Mouse (Mus musculus): ENCODE measurements at regions not wholly inside any gene's neighbourhood (a gene's known extent, or its start where the extent isn't known, plus 50 kb on each side); places are given as distances from the start of the nearest gene placed in this dataset.

DNA sequence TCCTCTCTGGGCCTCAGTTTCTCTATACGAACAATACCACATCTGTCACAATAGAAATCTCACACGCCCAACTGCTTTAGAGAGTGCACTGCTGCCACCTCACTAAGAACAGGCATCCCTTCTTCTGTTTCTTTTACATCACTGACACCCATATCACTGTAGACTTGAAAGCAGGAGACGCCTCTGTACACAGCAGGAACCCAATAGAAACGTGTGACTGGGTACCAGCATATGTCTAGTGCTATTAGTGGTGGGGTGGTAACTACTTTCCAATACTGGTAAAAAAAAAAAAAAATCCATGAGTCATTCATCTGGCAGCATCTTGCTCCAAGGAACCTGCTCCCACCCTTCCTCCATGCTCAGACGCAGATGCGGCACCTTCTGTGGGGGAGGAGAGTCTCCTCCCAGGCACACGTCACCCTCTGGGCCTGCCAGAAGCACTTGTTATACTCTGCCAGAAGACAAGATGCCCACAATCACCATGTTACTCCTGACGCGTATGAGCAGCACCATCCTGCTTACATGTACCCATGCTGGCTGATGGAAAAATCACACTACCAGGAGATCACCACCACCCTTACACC is 151.3 kb upstream of the Plxna4 start:
- WGBS, result 86% methylated on average over 9 of the region's 9 CpGs
- no peaks in the 10 kb centered on the region for H3K4me1 ChIP-seq (ENCODE audit: control insufficient read depth, insufficient read depth, low read length)
- no peak overlapping the region for H3K9ac ChIP-seq (ENCODE audit: low read length)
- ATAC-seq (ENCODE audit: insufficient number of reproducible peaks, low FRiP score, low TSS enrichment, low read depth), result no peak
- no peaks in the 10 kb centered on the region for H3K36me3 ChIP-seq (ENCODE audit: control insufficient read depth, insufficient read depth, low read length)
- H3K9me3 ChIP-seq (ENCODE audit: control insufficient read depth, low read length), result no peaks in the 10 kb centered on the region
- no peak for DNase-seq (ENCODE audit: low spot score)
- H3K27me3 ChIP-seq (ENCODE audit: control insufficient read depth, insufficient read depth, low read length), result no peaks in the 10 kb centered on the region
- H3K4me3 ChIP-seq (ENCODE audit: low read depth, low read length), result no peak overlapping the region
- no peak overlapping the region for H3K27ac ChIP-seq (replicated peaks; ENCODE audit: low read depth, low read length)
- H3K4me2 ChIP-seq (ENCODE audit: low read depth, severe bottlenecking), result no peak overlapping the region

DNA sequence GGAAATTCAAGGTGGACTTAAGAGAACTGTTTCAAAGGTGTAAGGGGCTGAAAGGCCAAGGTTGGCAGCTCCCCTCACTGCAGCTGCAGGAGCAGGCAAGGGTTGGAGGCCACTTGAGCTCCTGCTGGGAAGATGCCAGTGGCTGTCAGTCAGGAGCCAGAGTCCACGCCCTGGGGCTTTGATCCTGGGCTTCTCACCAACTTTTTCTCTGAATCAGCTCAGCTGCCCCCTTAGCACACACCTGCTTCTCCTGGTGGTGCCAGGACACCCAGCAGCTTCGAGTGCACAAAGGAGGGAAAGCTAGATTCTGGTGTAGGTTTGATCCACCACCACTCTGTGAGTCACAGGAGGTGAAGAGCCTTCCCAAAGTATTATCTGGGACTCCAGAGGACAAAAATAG is 140.7 kb upstream of the Plxna4 start:
- DNase-seq (ENCODE audit: low spot score) (no peak), ATAC-seq (ENCODE audit: insufficient number of reproducible peaks, low FRiP score, low TSS enrichment, low read depth) (no peak)
- no peak overlapping the region for H3K9ac ChIP-seq (ENCODE audit: low read length)
- no peak overlapping the region for H3K27ac ChIP-seq (replicated peaks; ENCODE audit: low read depth, low read length)
- WGBS, result 30% methylated on average over 2 of the region's 2 CpGs
- H3K9me3 ChIP-seq (ENCODE audit: control insufficient read depth, low read length), result no peaks in the 10 kb centered on the region
- H3K36me3 ChIP-seq (ENCODE audit: control insufficient read depth, insufficient read depth, low read length), result no peaks in the 10 kb centered on the region
- H3K4me1 ChIP-seq (ENCODE audit: control insufficient read depth, insufficient read depth, low read length), result no peaks in the 10 kb centered on the region
- H3K4me2 ChIP-seq (ENCODE audit: low read depth, severe bottlenecking), result no peak overlapping the region
- H3K27me3 ChIP-seq (ENCODE audit: control insufficient read depth, insufficient read depth, low read length), result no peaks in the 10 kb centered on the region
- H3K4me3 ChIP-seq (ENCODE audit: low read depth, low read length), result no peak overlapping the region

DNA sequence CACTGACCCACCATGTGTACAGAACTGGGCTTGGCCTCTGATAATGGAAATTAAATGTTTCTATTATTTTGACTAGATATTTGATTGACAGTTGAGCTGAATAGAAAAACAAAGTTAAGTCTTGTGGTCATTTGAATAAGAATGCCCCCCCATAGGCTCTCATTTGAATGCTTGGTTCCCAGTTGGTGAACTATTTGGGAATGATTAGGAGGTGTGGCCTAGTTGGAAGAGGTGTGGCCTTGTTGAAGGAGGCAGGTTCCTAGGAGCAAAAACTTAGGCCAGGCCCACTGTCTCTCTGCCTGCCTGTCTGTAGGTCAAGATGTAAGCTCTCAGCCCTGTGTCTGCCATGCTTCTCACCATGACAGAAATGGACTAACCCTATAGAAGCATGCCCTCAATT is 138.6 kb upstream of the Plxna4 start:
- no peak for ATAC-seq (ENCODE audit: insufficient number of reproducible peaks, low FRiP score, low TSS enrichment, low read depth)

DNA sequence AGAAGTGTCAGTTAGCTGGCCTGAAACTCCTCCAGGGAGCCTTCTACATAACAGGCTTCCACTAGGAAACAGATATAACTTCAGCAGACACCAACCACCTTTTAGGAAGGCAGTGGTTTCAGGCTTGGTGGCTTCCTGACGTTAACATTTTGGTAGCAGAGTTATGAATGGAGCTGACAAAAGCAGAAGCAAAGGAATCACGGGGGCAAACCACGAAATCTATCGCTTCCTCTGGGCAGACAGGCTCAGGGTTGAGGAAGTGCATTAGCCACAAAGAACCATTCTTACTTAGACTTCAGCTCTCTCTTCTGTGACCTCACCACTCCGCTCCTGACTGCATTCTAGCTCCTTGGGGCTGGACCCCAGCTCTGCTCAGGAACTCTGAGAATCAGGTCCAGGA is 129.9 kb upstream of the Plxna4 start:
- no peak for ATAC-seq (ENCODE audit: insufficient number of reproducible peaks, low FRiP score, low TSS enrichment, low read depth)
- Histone ChIP-seq H3K4me1 (ENCODE audit: control insufficient read depth, insufficient read depth, low read length) (no peaks in the 10 kb centered on the region), H3K36me3 (ENCODE audit: control insufficient read depth, insufficient read depth, low read length) (no peaks in the 10 kb centered on the region), H3K4me2 (ENCODE audit: low read depth, severe bottlenecking) (no peak overlapping the region), H3K4me3 (ENCODE audit: low read depth, low read length) (no peak overlapping the region), H3K9me3 (ENCODE audit: control insufficient read depth, low read length) (no peaks in the 10 kb centered on the region), H3K27me3 (ENCODE audit: control insufficient read depth, insufficient read depth, low read length) (no peaks in the 10 kb centered on the region), H3K27ac (replicated peaks; ENCODE audit: low read depth, low read length) (no peak overlapping the region), H3K9ac (ENCODE audit: low read length) (no peak overlapping the region)
- 85% methylated on average over 5 of the region's 5 CpGs for WGBS
- no peak for DNase-seq (ENCODE audit: low spot score)

More for the DNA sequence above, 138.6 kb upstream of the Plxna4 start:
- Histone ChIP-seq H3K27me3 (ENCODE audit: control insufficient read depth, insufficient read depth, low read length) (no peaks in the 10 kb centered on the region), H3K4me2 (ENCODE audit: low read depth, severe bottlenecking) (no peak overlapping the region), H3K27ac (replicated peaks; ENCODE audit: low read depth, low read length) (no peak overlapping the region), H3K9ac (ENCODE audit: low read length) (no peak overlapping the region), H3K36me3 (ENCODE audit: control insufficient read depth, insufficient read depth, low read length) (no peaks in the 10 kb centered on the region), H3K4me1 (ENCODE audit: control insufficient read depth, insufficient read depth, low read length) (no peaks in the 10 kb centered on the region), H3K4me3 (ENCODE audit: low read depth, low read length) (no peak overlapping the region), H3K9me3 (ENCODE audit: control insufficient read depth, low read length) (no peaks in the 10 kb centered on the region)
- no peak for DNase-seq (ENCODE audit: low spot score)

DNA sequence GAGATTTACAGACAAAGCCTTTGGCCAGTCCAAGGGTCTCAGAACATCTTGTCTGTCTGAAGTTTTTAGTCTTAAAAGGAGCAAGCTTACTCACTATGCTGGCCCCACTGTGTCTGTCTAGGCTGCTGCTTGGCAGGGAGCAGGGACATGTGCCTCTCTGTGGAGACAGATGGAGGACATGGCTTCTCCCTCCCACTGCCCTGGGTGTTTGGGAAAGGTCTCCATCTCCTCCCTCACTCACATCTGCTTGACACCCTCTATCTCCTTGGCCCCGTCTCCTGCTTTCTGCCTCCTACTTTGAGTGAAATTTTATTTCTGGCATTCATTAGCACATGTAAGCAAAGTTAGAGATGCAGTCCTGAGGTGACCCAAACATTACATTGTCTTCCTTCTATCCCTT is 127.1 kb upstream of the Plxna4 start:
- WGBS, result 71% methylated on average over 1 of the region's 1 CpGs
- Histone ChIP-seq H3K36me3 (ENCODE audit: control insufficient read depth, insufficient read depth, low read length) (no peaks in the 10 kb centered on the region), H3K4me3 (ENCODE audit: low read depth, low read length) (no peak overlapping the region), H3K27ac (replicated peaks; ENCODE audit: low read depth, low read length) (no peak overlapping the region), H3K4me1 (ENCODE audit: control insufficient read depth, insufficient read depth, low read length) (no peaks in the 10 kb centered on the region), H3K9ac (ENCODE audit: low read length) (no peak overlapping the region), H3K9me3 (ENCODE audit: control insufficient read depth, low read length) (no peaks in the 10 kb centered on the region), H3K4me2 (ENCODE audit: low read depth, severe bottlenecking) (no peak overlapping the region), H3K27me3 (ENCODE audit: control insufficient read depth, insufficient read depth, low read length) (no peaks in the 10 kb centered on the region)
- ATAC-seq (ENCODE audit: insufficient number of reproducible peaks, low FRiP score, low TSS enrichment, low read depth), result no peak
- no peak for DNase-seq (ENCODE audit: low spot score)

DNA sequence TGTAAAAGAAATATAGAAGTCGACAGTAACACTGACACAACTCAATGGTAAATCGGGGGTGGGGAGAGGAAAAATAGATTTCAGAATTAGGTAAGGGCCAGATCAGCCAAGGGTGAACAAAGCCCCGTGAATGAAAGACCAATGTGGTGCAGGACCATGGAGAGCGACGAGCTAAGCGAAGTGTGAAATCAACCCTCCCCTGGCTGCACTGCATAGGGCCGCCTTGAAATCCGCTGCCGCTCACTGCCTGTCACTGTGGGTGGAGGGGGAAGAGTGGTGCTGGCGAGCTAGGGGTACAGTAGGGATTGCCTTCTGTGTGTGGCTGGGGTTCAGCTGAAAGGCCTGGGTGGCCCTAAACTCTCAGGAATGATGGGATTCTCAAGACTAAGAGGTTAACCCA is 122.2 kb upstream of the Plxna4 start:
- Histone ChIP-seq H3K9me3 (ENCODE audit: control insufficient read depth, low read length) (no peaks in the 10 kb centered on the region), H3K27me3 (ENCODE audit: control insufficient read depth, insufficient read depth, low read length) (no peaks in the 10 kb centered on the region), H3K36me3 (ENCODE audit: control insufficient read depth, insufficient read depth, low read length) (no peaks in the 10 kb centered on the region), H3K4me2 (ENCODE audit: low read depth, severe bottlenecking) (no peak overlapping the region), H3K4me3 (ENCODE audit: low read depth, low read length) (no peak overlapping the region), H3K27ac (replicated peaks; ENCODE audit: low read depth, low read length) (no peak overlapping the region), H3K4me1 (ENCODE audit: control insufficient read depth, insufficient read depth, low read length) (no peaks in the 10 kb centered on the region), H3K9ac (ENCODE audit: low read length) (no peak overlapping the region)
- 0 out of 2 replicates have a peak, but pooled peaks have one; percentile 39 for ATAC-seq (ENCODE audit: insufficient number of reproducible peaks, low FRiP score, low TSS enrichment, low read depth)
- peak; percentile 88 for DNase-seq (ENCODE audit: low spot score)
- 9% methylated on average over 10 of the region's 10 CpGs for WGBS

DNA sequence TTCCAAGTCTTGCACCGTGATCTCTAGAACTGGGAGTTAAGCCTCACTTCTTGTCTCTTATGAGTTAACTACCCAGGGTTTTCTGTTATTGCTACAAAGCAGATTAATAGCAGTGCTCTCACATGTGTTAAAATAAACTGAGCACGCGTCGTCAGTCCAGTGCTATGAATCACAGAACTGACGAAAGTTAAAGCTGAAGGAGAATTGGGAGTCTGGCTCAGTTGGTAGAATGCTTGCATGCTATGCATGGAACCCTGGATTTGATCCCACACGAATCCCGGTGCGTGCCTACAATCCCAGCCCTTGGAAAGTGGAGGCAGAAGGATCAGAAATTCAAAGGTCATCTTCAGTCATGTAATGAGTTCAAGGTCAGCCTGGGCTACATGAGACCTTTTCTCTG is 121.6 kb upstream of the Plxna4 start:
- ATAC-seq (ENCODE audit: insufficient number of reproducible peaks, low FRiP score, low TSS enrichment, low read depth) (no peak), DNase-seq (ENCODE audit: low spot score) (no peak)
- Histone ChIP-seq H3K27ac (replicated peaks; ENCODE audit: low read depth, low read length) (no peak overlapping the region), H3K9me3 (ENCODE audit: control insufficient read depth, low read length) (no peaks in the 10 kb centered on the region), H3K9ac (ENCODE audit: low read length) (no peak overlapping the region), H3K36me3 (ENCODE audit: control insufficient read depth, insufficient read depth, low read length) (no peaks in the 10 kb centered on the region), H3K4me3 (ENCODE audit: low read depth, low read length) (no peak overlapping the region), H3K4me1 (ENCODE audit: control insufficient read depth, insufficient read depth, low read length) (no peaks in the 10 kb centered on the region), H3K4me2 (ENCODE audit: low read depth, severe bottlenecking) (no peak overlapping the region), H3K27me3 (ENCODE audit: control insufficient read depth, insufficient read depth, low read length) (no peaks in the 10 kb centered on the region)
- 88% methylated on average over 8 of the region's 8 CpGs for WGBS

DNA sequence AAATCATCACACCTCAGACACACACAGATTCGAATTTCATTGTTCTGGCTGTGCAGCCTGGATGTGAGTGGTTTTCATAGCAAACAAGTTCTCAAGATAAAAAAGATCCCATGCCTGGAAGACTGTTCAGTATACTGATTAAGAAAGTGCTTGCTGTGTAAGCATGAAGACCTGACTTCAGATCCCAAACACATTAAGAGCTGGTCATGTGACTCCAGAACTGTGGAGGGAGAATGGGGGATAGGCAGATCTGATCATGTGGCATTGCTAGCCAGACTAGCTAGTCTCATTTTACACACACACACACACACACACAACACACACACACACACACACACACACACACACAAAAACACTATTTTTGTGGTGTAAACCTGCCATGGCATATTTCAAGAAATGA is 119.4 kb upstream of the Plxna4 start:
- no peaks in the 10 kb centered on the region for H3K36me3 ChIP-seq (ENCODE audit: control insufficient read depth, insufficient read depth, low read length)
- no peaks in the 10 kb centered on the region for H3K9me3 ChIP-seq (ENCODE audit: control insufficient read depth, low read length)
- no peak overlapping the region for H3K4me3 ChIP-seq (ENCODE audit: low read depth, low read length)
- no peaks in the 10 kb centered on the region for H3K27me3 ChIP-seq (ENCODE audit: control insufficient read depth, insufficient read depth, low read length)
- H3K9ac ChIP-seq (ENCODE audit: low read length), result no peak overlapping the region
- no peaks in the 10 kb centered on the region for H3K4me1 ChIP-seq (ENCODE audit: control insufficient read depth, insufficient read depth, low read length)
- no peak overlapping the region for H3K27ac ChIP-seq (replicated peaks; ENCODE audit: low read depth, low read length)
- no peak overlapping the region for H3K4me2 ChIP-seq (ENCODE audit: low read depth, severe bottlenecking)
- no peak for ATAC-seq (ENCODE audit: insufficient number of reproducible peaks, low FRiP score, low TSS enrichment, low read depth)
- no peak for DNase-seq (ENCODE audit: low spot score)
- 77% methylated on average over 1 of the region's 1 CpGs for WGBS

DNA sequence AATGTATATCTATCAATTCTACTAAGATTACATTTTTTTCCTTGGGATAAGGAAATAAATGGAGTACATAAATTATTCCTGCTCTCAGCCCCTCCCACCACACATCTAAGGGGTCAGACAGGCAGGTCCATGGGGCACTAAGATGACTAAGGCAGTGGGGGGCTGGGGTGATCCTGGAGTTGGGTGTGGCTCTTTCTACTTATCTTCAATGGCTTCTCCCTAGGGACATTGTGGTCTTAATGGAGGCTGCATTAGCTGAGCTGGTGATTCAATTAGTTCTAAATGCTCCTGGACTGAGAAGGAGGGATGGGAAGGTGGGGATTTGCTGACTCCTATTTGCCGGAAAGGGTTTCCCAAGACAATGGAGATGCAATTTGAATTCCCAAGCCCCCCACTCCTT is 118.4 kb upstream of the Plxna4 start:
- Histone ChIP-seq H3K27ac (replicated peaks; ENCODE audit: low read depth, low read length) (no peak overlapping the region), H3K27me3 (ENCODE audit: control insufficient read depth, insufficient read depth, low read length) (no peaks in the 10 kb centered on the region), H3K36me3 (ENCODE audit: control insufficient read depth, insufficient read depth, low read length) (no peaks in the 10 kb centered on the region), H3K4me1 (ENCODE audit: control insufficient read depth, insufficient read depth, low read length) (no peaks in the 10 kb centered on the region), H3K9ac (ENCODE audit: low read length) (no peak overlapping the region), H3K4me3 (ENCODE audit: low read depth, low read length) (no peak overlapping the region), H3K9me3 (ENCODE audit: control insufficient read depth, low read length) (no peaks in the 10 kb centered on the region), H3K4me2 (ENCODE audit: low read depth, severe bottlenecking) (no peak overlapping the region)
- 76% methylated on average over 1 of the region's 1 CpGs for WGBS
- no peak for DNase-seq (ENCODE audit: low spot score)
- no peak for ATAC-seq (ENCODE audit: insufficient number of reproducible peaks, low FRiP score, low TSS enrichment, low read depth)
